Mouse (Mus musculus): ENCODE results near the gene Spint5.

The Spint5 gene

DNA sequence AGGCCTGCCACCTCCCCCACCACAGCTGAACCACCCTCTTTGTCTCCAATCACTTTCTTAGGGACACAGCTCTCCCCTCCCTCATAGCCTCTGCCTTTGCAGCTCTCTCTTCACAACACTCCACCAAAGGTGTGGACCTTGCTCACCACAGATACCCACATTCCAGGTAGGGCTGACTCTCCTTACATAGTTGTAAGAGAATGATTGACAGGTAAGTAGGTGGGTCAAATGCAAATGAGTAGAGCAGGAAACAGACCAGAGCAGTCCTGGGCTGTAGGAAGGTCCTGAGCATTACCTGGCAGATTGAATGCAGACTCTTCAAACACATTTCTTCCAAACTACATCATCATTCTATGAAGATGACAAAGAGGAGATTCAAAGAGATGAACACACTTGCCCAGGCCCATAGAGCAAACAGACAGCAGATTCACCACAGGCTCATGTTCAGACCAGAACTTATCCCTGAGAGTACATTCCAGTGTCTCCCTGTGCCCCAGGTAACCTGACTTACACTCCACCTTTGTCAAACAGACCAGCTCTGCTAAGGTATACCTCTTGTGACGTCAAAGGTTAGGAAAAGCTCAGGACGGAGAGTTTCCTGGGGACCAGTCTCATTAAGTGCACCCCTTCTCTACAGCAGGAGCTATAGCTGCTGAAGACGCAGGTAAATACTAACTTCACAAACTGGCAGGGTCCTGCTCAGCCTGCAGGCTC lies 22.4 kb downstream of the Spint5 start:
- DNase-seq (ENCODE audit: low read depth), result no peak

DNA sequence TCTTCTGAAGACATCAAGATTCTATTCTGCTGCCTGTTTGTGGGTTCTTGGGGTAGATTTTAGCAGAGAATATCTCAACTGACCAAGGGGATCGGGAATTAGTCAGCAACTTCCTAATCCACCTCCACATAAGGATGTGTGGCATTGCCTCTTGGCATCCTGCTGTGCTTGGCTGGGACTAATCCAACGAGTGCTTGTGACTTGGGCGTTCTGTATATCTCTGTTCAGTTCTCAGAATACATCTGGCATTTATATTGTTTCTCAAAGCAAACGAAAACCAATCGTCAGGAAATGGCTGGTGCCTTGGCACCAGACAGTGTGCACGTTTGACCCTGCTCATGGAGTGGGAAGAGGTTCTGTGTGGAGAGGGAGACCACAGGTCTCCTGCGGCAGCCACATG lies 24.8 kb downstream of the Spint5 start:
- peak; percentile 69 for DNase-seq (ENCODE audit: low read depth)

DNA sequence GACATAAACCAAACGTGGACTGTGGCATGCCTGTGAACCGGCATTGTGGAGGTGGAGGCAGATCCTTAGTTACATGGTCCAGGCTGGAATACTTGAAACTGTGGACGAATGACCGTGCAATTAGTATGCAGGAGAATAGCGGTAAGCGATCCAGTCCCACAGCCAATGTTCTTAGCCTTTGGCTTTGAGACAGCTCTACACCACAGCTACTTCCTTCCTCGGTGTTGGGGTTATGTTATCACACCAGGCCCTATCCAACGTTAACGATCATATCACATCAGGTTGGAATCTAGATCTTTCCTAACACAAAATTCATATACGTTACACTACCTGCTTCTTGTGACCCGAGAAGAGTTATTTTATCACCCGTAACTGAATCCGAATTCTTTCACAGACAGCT lies 29.9 kb downstream of the Spint5 start:
- DNase-seq (ENCODE audit: low read depth), result no peak

DNA sequence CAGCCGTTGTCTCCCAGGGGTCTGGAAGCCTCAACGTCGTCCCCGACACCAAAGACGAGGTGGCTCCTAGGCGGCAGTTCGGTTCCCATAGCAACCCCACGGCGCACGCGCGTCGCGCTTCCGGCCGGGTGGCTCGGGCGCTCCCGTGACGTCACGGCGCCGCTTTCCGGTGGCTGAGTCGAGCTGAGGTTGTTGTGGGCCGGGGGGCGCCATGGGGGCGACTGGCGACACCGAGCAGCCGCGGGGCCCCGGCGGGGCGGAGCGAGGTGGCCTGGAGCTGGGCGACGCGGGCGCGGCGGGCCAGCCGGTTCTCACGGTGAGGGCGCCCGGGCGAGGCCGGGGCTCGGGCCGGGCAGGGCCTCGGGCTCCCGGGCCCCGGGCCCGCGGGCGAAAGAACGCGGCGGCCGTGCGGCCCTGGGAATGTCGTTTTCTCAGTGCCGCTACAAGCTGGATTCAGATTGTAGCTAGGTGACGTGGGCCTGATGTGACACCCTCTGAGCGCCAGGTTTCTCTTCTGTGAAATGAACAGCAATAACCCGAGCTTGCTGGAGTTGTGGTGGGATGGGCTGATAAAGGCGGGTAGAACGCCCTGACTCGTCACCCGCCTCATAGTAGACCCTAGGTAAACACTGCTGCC lies 30.9 kb downstream of the Spint5 start, which contains the start of the genes Wfdc3 and Dnttip1:
Wfdc3 (minus strand) TSS at position 89 of the 637 bp plus-strand sequence.
Dnttip1 (plus strand) TSS at position 141 of the 637 bp plus-strand sequence.
- DNase-seq (ENCODE audit: low read depth), result peak; percentile 96

DNA sequence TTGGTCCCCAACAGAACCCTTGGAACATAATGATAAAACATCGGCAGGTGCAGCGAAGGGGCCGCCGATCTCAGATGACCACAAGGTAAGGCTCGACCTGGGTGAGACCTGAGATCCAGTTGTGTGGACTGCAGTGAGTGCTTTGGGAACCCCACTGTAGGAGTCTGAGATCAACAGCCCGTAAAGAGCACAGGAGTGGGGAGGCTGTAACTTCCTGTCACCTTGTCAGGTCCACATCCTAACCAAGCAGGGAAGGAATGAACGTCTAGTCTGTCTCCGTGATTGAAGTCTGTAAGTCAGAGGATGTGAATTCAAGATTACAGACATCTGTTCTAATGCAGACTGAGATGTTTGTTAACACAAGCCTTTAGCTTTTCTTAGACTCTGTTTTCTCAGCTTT lies 31.6 kb downstream of the Spint5 start:
- no peak for DNase-seq (ENCODE audit: low read depth)

DNA sequence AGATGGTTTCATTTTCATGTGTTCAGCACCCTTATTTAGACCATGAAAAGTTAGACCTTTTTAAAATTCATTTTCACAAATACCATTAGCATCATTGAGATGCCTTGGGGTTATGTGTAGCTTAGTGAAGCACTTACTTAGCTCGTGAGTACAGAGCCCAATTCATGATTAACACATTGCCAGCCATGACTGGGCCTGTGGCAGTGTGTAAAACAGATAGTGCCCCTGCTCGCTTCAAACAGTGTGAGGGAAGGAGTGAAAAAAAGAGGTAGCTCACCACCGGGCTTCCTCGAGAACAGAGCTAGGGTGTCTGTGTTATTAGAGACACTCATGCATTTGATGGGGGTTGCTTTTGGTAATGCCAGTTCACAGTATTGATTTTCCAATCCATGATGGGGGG lies 33.1 kb downstream of the Spint5 start:
- no peak for DNase-seq (ENCODE audit: low read depth)

DNA sequence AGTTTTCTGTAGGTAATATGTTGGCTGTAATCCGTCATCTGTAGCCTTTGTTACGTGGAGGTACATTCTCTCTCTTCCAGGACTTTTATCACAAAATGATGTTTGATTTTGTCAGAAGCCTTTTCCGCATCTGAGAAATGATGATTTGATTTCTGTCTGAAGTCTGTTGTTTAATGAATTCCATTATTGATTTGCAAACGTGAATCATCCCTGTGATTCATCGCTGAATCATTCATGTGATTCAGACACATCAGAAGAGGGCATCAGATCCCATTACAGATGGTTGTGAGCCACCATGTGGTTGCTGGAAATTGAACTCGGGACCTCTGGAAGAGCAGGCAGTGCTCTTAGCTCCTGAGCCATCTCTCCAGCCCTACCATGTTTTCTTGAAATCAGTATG lies 33.9 kb downstream of the Spint5 start:
- DNase-seq (ENCODE audit: low read depth), result peak; percentile 75

DNA sequence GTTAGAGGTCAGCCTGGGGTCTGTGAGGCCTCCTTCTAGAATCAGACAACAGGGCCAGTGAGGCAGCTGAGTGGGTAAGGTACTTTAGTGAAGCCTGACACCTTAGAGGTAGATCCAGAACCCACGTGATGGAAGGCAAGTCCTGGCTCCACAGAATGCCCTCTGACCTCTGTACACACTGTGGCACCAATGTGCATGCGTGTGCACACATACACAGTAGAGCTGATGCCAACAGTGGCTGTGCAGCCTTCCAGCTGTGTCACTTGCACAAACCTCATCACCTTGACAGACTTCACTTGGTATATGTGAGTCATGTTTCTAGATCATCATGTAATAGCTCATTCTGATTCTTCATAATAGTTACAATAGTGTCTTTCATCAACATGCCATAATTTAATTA lies 37.3 kb downstream of the Spint5 start:
- no peak for DNase-seq (ENCODE audit: low read depth)

DNA sequence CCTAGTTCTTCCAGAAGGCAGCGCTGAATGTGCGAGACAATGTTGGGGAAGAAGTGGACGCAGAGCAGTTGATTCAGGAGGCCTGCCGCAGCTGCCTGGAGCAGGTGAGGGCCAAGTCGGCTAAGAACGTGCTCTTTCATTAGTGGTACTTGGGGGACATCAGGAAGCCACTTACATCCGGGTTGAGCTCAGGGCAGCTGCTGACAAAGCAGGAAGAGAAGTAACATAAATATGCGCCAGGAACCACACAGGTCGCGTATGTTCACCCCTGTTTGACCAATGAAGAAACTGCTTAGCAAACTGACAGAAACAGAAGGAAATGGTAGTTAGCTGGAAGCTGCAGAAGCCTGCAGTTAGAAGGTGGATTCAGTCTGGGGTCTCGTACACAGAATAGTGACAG lies 39.0 kb downstream of the Spint5 start:
- DNase-seq (ENCODE audit: low read depth), result no peak

DNA sequence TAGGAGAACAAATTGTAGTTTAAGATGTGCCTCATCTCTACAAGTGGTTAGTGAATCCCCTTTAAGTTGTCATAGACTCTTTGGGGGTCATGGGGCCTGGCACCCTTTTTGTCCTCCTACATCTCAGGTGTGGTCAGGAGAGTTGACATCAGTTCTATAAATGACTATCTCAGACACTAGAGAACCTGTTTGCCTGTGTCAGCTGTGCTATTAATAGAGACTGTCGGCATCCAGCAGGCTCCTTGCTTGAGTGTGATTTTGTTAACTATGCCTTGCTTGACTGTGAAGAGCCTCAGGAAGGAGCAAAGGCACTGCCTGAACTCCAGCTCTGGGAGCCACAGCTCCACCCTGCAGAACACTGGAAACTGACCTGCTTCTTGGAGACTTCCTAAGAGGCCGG lies 39.7 kb downstream of the Spint5 start:
- DNase-seq (ENCODE audit: low read depth), result no peak

DNA sequence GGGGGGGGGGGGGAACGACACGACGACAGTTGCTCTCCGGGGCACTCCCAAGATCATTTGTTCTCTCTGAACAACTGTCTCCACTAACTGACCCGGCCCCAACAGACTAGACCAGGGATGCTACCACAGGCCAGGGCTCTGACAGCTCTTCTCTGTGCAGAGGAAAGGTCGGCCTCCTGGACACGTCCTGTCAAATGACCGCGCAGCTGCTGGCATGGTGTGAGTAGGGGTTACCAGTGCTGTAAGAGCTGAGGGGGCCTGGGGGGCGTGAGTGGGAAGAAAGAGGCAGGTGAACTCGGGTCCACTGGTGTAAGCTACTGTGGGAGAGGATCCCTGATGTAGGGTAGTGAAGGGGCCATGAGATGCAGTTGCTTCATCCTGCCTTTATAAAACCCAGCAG lies 42.7 kb downstream of the Spint5 start:
- DNase-seq (ENCODE audit: low read depth), result no peak

DNA sequence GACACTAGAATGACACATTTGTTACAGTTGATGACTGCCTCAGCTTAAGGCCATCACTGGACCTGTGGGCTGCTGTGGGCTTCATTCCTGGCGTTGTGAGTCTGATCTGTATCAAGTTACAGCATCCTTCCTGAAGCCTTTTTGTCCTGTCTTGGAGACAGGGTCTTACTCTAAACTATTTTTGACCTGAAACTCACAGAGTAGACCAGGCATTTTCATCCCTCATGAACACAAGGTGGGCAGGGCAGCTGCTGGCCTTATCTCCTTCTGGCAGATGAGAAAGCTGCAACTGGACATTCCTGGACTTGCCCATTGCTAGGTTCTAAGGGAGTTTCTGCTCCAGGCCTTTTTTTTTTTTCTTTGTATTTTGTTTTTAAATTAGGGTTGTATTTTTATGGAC lies 43.6 kb downstream of the Spint5 start:
- no peak for DNase-seq (ENCODE audit: low read depth)

DNA sequence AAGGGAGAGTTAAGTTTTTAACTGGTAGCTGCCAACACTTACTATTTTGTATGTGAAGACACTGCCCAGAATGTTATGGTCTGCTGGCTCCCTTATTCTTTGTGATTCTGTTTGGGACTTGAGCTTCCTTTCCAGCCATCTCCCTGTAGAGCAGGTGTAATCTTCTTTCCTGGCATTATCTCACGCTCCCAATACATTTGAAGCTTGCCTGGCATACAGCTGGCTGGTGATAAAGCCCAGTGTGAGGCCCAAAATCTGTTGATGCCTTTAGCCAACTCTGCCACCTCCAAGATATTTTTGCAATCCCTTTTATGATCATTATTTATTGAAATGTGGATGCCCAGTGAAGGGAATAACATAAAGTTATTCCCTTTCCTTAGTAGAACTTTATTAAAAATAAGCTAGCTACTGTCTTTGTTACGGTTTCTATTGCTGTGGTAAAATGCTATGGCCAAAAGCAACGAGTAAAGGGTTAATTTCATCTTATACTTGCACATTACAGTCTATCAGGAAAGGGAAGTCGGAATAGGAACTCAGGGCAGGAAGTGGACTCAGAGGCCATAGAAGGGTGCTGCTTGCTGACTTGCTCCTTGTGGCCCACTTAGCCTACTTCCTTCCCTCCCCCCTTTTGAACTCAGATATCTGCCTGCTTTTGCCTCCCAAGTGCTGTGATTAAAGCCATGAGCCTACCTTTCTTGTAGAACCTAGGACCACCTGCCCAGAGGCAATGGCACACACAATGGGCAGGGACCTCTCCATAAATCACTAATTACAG lies 45.1 kb downstream of the Spint5 start:
- DNase-seq (ENCODE audit: low read depth), result no peak

DNA sequence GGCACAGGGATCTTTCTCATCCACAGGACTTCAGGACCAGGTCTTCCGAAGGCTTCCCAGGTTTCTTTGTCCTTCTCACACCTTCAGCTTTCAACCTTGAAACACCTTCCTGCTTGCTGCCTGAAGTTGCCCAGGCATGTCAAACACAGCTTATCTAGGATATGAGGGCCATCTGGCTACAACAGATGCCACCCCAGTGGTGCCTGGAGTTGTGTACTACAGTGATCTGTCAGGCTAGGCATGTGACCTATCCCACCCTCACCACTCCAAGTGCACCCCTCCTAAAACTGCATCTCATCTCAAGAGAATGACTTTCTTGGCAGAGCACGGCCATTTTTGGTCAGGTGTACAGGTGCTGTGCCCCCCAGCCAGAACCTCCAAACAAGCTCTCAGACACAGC lies 46.4 kb downstream of the Spint5 start:
- DNase-seq (ENCODE audit: low read depth), result no peak

DNA sequence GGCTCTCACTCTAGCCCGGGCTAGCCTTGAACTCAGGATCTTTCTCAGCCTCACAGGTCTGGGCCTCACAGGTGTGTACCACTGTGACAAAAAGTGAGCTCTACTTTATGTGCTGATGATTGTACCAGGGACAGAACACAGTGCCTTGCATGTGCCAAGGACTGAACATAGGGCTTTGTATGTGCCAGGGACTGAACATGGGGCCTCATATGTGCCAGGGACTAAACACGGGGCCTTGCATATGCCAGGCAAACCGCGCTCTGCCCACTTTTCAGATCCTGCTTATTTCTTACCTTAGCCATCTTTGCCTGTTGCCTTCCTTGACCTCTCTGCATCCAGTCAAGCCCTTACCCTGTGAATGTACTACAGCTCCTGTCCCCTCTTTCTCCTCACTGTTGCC lies 46.9 kb downstream of the Spint5 start:
- no peak for DNase-seq (ENCODE audit: low read depth)

DNA sequence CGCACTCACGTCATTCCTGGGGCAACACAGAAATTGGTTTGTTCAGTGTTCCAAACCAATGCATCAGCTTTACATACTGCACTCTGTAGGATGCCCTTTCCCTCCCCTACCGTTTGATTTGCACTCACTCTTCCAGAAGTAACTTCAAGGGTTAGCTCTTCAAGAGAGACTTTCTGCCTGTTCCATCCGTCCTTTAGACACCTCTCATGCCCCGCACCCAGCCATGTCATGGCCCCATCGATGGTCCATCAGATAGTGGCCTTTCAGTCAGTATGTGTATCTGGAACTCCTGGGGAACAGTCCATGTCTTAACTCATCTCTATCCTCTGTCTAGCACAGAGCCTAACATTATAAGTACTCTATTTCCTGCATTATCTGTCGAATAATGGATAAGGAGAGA lies 47.5 kb downstream of the Spint5 start:
- no peak for DNase-seq (ENCODE audit: low read depth)

DNA sequence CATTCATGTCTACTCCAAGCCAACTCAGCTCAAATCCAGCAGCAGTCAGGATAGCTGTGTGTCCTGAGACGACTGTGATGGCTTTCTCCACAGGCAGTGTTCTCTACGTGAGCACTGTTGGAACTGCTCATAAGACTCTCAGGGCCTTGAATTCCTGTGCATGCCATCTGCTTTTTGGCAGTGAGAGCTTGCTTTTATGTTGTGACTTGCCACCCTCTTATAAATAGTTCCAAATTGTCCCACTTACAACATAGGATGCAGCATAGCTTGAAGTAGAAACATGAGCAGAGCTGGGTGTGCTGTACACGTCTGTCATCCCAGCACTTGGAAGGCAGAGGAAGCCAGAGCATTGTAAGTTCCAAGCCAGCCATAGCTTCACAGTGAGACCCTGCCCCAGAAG lies 50.7 kb downstream of the Spint5 start:
- DNase-seq (ENCODE audit: low read depth), result no peak
